Mouse (Mus musculus): ENCODE results near the gene Zic2. TPM values are rescaled to one million over a fixed set of nuclear protein-coding genes. Genes with fewer than 3 reads are reported as not detected.

The Zic2 gene
- polyA plus RNA-seq, 1 experiment from 2014 or later: 5.7 TPM

DNA sequence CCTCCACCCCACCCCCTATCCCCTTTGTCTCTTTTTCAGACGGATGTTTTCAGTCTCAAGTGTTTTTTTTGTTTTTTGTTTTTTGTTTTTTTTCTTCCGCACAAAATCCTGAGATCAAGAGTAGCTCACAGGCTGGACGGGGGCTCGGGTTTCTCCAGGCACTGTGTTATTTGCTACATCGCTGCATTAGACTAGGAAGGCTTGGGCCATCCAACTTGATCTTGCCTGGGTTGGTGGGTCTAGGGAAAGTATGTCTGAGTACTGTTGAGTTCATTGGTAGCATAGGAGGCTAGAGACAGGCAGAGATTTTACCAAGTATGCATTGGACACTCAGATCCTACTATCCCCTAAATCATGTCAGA lies 7.8 kb downstream of the Zic2 start:
- H3K4me3 ChIP-seq: peak overlapping the region; percentile 82
- peaks cover 11% of the 10 kb centered on the region for H3K36me3 ChIP-seq
- H3K9me3 ChIP-seq (replicated peaks): no peaks in the 10 kb centered on the region
- H3K27ac ChIP-seq (replicated peaks): peak overlapping the region; percentile 97
- WGBS: 2% methylated on average over 5 of the region's 5 CpGs
- H3K27me3 ChIP-seq (ENCODE audit: low read depth, poor library complexity, severe bottlenecking): peaks cover 98% of the 10 kb centered on the region
- H3K4me1 ChIP-seq: peaks cover 74% of the 10 kb centered on the region
- DNase-seq (ENCODE audit: low spot score): no peak

DNA sequence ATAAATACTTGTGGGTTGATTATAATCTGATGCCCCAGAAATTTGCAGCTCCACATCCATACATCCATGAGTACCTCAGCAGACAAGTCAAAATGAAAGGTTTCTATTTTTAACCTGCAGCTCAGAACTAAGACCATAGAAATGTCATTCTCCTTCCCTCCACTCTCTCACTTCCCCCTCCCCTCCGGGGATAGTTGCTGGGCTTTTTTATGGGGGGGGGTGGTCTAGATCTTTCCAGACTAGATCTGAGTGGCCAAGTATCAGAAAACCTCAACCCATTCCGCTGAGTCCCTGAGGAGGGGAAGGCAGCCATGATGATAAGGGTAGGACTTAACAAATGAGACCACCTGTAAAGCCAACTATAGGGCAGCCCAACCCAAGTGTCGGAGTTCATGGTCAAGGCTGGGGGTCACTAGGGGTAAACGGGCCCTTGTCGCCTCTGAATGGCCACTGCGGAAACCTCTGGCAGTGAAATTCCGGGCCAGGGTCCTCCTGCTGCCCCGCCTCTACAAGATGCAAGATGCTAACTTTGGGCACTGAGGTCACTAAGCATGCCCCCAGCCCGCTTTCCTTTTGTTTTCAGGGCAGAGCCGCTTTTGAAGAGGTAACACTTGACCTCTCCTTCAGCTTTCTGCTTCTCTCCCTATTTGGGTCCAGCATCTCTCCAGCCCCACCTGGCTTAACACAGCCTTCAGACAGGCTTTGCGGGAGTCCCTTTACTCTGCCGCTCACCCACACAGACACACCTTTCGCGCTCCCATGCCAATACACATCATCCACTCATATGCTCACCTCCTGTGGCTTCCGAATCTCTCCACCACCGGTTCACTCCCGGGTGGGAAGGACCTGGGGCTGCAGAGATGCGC lies 8.6 kb downstream of the Zic2 start:
- peak; percentile 57 for DNase-seq (ENCODE audit: low spot score)
- Histone ChIP-seq H3K27ac (replicated peaks) (peak overlapping the region; percentile 43), H3K4me1 (peaks cover 66% of the 10 kb centered on the region), H3K4me3 (peak overlapping the region; percentile 44), H3K27me3 (ENCODE audit: low read depth, poor library complexity, severe bottlenecking) (peaks cover 98% of the 10 kb centered on the region), H3K9me3 (replicated peaks) (no peaks in the 10 kb centered on the region), H3K36me3 (peaks cover 3% of the 10 kb centered on the region)
- WGBS: 2% methylated on average over 18 of the region's 18 CpGs

DNA sequence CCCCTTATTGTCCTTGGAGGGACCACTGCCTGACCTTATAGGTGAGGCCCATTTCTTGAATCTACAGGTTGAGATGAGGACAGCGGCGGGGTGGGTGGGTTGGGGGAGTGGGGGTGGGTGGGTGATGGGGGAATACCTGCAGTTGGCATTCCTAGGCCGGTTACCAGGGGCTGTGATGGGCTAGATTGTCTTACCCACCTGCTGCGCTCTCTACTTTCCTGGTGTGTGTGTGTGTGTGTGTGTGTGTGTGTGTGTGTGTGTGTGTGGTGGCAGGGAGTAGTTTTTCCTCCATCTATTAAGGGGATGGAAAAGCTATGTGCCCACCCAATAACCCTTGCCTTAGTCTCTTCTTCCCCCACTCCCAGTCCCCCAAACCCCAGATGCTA lies 9.2 kb downstream of the Zic2 start:
- WGBS: 7% methylated on average over 4 of the region's 4 CpGs
- Histone ChIP-seq H3K4me3 (peak overlapping the region; percentile 44), H3K36me3 (no peaks in the 10 kb centered on the region), H3K27me3 (ENCODE audit: low read depth, poor library complexity, severe bottlenecking) (peaks cover 100% of the 10 kb centered on the region), H3K4me1 (peaks cover 66% of the 10 kb centered on the region), H3K9me3 (replicated peaks) (no peaks in the 10 kb centered on the region), H3K27ac (replicated peaks) (peak overlapping the region; percentile 43)
- no peak for DNase-seq (ENCODE audit: low spot score)

DNA sequence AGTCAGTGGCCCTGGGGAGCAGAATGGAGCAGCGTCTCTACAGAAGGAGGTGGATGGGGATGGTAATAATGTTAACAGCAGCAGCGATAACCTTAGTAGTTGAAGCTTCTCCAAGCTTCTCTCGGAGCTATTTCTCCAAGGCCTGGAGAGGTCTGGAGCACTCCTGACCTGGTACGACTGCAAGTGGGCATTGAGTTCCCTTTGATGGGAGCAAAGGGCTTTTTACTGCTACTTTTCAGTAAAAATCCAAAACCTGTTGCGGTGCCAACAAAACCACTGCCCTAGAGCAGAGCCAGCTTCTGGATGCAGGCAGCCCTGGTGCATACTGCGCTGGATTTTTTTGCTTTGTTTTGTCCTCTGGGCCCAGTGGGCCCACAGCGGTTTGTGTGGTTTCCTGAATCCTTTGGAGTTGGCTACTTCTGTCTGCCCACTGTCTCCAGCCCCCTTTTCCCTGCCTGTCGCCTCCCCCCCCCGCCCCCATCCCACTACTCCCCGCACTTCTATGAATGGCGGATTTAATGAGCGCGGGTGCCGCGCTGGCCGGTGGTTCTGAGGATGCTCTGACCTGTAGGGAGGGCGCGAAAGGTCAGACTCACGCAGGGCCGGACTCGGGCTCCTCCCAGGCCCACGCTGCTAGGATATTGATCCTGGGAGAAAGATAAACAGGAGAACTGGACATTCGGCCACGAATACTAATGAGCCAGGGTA lies 9.8 kb downstream of the Zic2 start:
- peak; percentile 73 for DNase-seq (ENCODE audit: low spot score)
- Histone ChIP-seq H3K4me1 (peaks cover 70% of the 10 kb centered on the region), H3K27me3 (ENCODE audit: low read depth, poor library complexity, severe bottlenecking) (peaks cover 100% of the 10 kb centered on the region), H3K4me3 (peak overlapping the region; percentile 44), H3K9me3 (replicated peaks) (no peaks in the 10 kb centered on the region), H3K27ac (replicated peaks) (peak overlapping the region; percentile 43), H3K36me3 (no peaks in the 10 kb centered on the region)
- WGBS: 1% methylated on average over 24 of the region's 24 CpGs

DNA sequence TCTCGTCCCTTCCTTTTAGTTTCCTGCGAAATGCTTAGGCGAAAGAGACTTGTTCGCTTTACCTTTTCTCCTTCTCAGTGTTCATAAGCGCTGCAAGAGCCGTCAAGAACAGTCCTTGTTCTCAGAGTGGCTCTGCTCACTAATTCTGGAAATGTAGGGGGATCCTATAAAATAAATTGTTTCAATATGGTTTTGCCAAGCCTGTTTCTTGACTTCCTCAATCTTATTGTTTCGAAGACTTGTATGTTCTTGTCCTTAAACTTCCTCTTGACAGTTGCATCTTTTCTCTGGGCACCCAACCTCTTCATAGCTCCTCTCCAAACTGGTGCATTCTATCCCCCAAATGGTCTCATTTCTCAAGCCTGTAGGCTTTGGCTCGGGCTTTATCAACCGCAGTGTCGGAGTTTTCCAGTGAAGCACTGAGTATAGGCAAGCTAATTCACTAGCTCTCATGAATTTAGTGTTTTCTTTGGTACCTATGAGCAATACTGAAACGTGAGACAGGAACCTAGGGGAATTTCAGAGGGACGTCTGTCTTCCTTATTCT lies 10.5 kb downstream of the Zic2 start:
- Histone ChIP-seq H3K27ac (replicated peaks) (peak overlapping the region; percentile 43; the same call in 1 of the 2 replicates), H3K36me3 (no peaks in the 10 kb centered on the region), H3K9me3 (replicated peaks) (no peaks in the 10 kb centered on the region), H3K27me3 (ENCODE audit: low read depth, poor library complexity, severe bottlenecking) (peaks cover 100% of the 10 kb centered on the region), H3K4me3 (peak overlapping the region; percentile 44), H3K4me1 (peaks cover 71% of the 10 kb centered on the region)
- WGBS: 2% methylated on average over 12 of the region's 12 CpGs
- peak; percentile 36 for DNase-seq (ENCODE audit: low spot score)

DNA sequence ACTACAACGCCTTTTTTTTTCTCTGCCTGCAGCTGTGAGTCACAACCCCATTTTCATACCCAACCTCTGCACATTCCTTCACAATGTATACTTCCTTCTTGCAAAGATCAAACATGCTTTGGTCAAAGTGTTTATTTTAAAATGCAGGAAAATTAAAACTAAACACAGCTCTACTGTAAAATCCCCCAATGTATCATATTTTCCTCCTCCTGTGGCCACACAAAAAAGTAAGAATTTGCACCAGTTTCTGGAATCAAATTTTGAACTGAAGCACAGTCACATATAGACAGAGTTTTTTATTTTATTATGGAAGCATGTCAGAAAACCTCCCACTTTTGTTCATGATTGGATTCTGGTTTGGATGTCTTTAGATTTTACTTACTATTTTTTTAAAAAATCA lies 11.4 kb downstream of the Zic2 start:
- WGBS: 9% methylated on average over 1 of the region's 1 CpGs
- no peak for DNase-seq (ENCODE audit: low spot score)

DNA sequence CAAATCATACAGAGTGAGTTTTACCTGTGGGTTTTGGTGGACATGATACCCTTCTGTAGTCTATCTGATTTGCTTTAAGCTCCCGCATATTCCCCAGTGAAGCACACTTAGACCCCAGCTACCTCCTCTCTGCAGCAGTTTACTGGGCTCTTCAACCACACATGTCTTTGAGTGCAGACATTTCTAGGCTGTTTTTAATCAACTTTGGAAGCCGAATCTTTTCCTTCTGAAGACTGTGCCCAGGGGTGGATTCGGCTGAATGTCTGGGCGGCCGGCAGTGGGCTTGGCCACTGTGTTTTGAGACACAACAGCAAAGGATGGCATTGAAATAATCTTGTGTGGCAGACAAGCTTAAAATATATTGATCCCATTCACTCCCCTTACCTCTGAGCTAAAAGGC lies 12.1 kb downstream of the Zic2 start:
- H3K27me3 ChIP-seq (ENCODE audit: low read depth, poor library complexity, severe bottlenecking): peaks cover 100% of the 10 kb centered on the region
- peak; percentile 56 for DNase-seq (ENCODE audit: low spot score)
- no peak overlapping the region for H3K4me3 ChIP-seq
- no peak overlapping the region for H3K27ac ChIP-seq (replicated peaks)
- peaks cover 59% of the 10 kb centered on the region for H3K4me1 ChIP-seq
- WGBS: 2% methylated on average over 5 of the region's 5 CpGs
- no peaks in the 10 kb centered on the region for H3K36me3 ChIP-seq
- no peaks in the 10 kb centered on the region for H3K9me3 ChIP-seq (replicated peaks)

More for the DNA sequence above, 11.4 kb downstream of the Zic2 start:
- Histone ChIP-seq H3K4me1 (peaks cover 66% of the 10 kb centered on the region), H3K36me3 (no peaks in the 10 kb centered on the region), H3K9me3 (replicated peaks) (no peaks in the 10 kb centered on the region), H3K27me3 (ENCODE audit: low read depth, poor library complexity, severe bottlenecking) (peaks cover 100% of the 10 kb centered on the region), H3K27ac (replicated peaks) (no peak overlapping the region), H3K4me3 (no peak overlapping the region)

DNA sequence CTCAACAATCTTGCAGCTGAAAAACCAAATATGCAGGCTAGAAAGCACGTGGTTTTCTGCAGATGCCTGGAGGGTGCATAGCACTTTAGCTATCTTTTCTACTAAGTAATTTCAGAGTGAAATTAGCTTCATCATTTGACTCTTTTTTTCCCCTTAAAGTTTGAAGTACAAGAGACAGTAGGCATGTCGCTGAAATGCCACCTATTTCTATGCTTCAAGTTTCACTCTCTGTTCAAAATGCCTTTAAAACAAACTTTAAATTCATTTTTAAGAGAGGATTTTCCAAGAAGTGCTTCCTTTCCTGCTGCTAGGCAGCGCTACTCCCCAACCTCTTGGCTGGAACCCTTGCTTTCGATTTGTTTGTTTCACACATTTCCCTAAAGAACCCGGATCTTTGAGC lies 13.8 kb downstream of the Zic2 start:
- DNase-seq (ENCODE audit: low spot score): no peak
- Histone ChIP-seq H3K4me1 (peaks cover 42% of the 10 kb centered on the region), H3K27ac (replicated peaks) (no peak overlapping the region), H3K36me3 (no peaks in the 10 kb centered on the region), H3K27me3 (ENCODE audit: low read depth, poor library complexity, severe bottlenecking) (peaks cover 100% of the 10 kb centered on the region), H3K4me3 (peak overlapping the region; percentile 29), H3K9me3 (replicated peaks) (peaks cover 5% of the 10 kb centered on the region; the same call in 1 of the 2 replicates)
- WGBS: under 1% methylated on average over 5 of the region's 5 CpGs

DNA sequence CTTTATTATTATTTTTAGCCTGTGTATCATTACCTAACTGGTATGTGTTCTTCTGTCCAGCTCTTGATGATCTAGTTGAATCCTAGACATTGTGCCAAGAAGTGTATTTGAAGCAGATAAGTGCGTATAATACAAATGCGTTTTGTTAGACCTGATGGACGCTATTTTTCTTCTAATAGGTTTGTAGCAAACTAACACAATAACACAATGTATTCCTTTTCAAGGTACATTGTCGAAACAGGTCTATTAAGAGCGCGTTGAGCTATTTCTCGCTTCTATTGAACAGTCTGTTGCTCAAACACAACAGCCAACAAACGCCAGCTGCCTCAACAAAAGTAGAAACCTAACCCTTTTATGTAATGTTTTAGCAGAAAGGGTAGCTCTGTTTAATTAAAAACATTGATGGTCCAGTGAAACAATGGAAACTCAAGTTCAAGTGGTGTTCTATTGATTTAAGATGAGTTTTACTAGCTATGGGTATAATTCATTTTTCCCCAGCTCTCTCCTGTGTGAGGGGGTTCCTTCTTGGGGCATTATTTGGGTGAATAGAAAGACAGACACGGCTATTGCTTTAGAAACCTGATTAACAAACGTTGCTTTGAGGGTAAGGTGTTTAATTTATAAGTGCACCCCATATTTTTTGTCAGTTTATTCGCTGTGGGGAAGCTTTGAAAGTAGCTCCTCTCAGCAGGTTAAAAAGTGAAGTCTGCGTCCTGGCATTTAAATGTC lies 14.6 kb downstream of the Zic2 start:
- Histone ChIP-seq H3K4me3 (peak overlapping the region; percentile 46), H3K9me3 (replicated peaks) (peaks cover 10% of the 10 kb centered on the region; the same call in 1 of the 2 replicates), H3K27ac (replicated peaks) (peak overlapping the region; percentile 71; the same call in 1 of the 2 replicates), H3K27me3 (ENCODE audit: low read depth, poor library complexity, severe bottlenecking) (peaks cover 92% of the 10 kb centered on the region), H3K36me3 (no peaks in the 10 kb centered on the region), H3K4me1 (peaks cover 34% of the 10 kb centered on the region)
- no peak for DNase-seq (ENCODE audit: low spot score)
- WGBS: under 1% methylated on average over 12 of the region's 12 CpGs

DNA sequence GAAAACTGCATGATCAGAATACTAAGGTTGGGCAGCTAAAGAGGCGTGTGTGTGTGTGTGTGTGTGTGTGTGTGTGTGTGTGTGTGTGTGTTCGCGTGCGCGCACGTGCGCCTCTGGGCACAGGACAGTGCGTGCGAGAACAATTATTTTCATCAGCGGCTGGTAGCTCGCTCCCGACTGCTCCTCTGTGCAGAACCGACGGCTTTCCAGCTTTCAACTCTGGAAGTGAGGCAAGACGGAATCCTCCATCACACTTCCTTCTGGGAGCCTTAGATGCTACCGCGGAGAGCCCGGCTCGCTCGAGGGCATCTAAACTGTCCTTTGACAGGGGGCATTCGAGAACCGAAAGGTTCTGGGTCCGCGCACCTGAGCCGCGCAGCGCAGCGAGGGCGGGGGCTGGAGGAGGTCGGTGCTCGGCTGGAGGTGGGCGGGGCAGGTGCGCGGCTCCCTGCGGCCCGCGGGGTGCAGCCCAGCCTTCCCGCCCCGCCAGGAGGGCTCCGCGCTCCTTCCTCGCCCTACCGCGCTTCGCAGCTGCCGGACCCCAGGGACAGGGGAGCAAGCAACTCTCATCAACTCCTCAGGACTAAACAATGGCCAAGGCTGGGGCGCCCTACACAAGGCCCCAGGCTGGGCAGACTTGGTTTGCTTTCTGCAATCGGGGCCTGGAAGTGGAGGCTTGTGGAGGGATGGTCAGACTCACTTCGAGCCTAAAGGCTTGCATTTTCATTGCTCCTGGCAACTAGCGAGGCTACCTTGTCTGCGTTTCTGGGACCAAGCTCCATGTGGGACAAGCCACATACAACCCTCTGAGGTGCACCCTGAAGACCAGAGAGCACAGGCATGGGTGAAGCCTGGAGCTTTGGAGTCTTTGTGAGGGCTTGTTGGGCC lies 15.4 kb downstream of the Zic2 start, which contains the start of gene Gm10837:
TSS of gene Gm10837 (plus strand) at position 146 of the 888 bp plus-strand sequence.
- Histone ChIP-seq H3K27ac (replicated peaks) (peak within 1 kb of the TSS; percentile 71), H3K27me3 (ENCODE audit: low read depth, poor library complexity, severe bottlenecking) (peaks cover 83% of the 10 kb centered on the region), H3K4me3 (peak within 1 kb of the TSS; percentile 46), H3K9me3 (replicated peaks) (peaks cover 10% of the 10 kb centered on the region; the same call in 1 of the 2 replicates), H3K36me3 (no peaks in the 10 kb centered on the region), H3K4me1 (peaks cover 26% of the 10 kb centered on the region)
- DNase-seq (ENCODE audit: low spot score): peak; percentile 68
- WGBS: 2% methylated on average over 51 of the region's 51 CpGs

DNA sequence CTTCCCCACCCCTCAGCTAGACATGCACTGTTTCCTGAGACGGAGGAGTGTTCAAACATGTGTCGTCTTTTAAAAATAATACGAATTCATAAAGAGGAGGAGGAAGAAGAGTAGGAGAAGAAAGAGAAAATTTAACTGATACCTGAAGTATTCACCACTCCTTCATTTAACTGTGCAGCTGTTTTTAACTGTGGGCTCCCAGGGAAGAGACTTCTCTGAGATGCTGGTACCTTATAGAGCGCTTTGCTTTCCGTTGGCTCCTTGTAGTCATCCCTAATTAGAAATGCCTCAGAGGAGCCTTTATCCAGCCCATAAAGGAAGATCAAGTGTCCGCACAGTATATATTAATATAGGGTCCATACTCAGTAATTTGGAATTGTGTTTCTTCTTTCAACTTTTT lies 16.3 kb downstream of the Zic2 start:
- Histone ChIP-seq H3K27ac (replicated peaks) (no peak overlapping the region), H3K4me3 (no peak overlapping the region), H3K4me1 (peaks cover 22% of the 10 kb centered on the region), H3K36me3 (no peaks in the 10 kb centered on the region), H3K27me3 (ENCODE audit: low read depth, poor library complexity, severe bottlenecking) (peaks cover 75% of the 10 kb centered on the region), H3K9me3 (replicated peaks) (peaks cover 10% of the 10 kb centered on the region; the same call in 1 of the 2 replicates)
- 62% methylated on average over 6 of the region's 6 CpGs for WGBS
- DNase-seq (ENCODE audit: low spot score): no peak
